Mouse (Mus musculus) urinary bladder, postnatal 10 days (tissue): ENCODE results near the gene Csnk1g1.

ENCODE experiments used
- DNase-seq: peaks from one replicate; pipeline ENCODE4 v3.0.0; 2022; ENCODE audit warnings: low spot score

The Csnk1g1 gene

GRCm38 (mm10) chr9:65998965-65999364, 90.2 kb downstream of the Csnk1g1 start:
- no peak for DNase-seq

GRCm38 (mm10) chr9:66004380-66004779, 95.7 kb downstream of the Csnk1g1 start:
- DNase-seq, result no peak

- no peak for DNase-seq
Measured at GRCm38 (mm10) chr9:66007603-66008202, 99.0 kb downstream of the Csnk1g1 start.

GRCm38 (mm10) chr9:66020601-66021000, 111.9 kb downstream of the Csnk1g1 start:
- no peak for DNase-seq

GRCm38 (mm10) chr9:66038082-66038481, 129.4 kb downstream of the Csnk1g1 start:
- DNase-seq, result no peak

- DNase-seq, result no peak
Measured at GRCm38 (mm10) chr9:66038581-66038980, 129.9 kb downstream of the Csnk1g1 start.

GRCm38 (mm10) chr9:66039290-66039689, 130.6 kb downstream of the Csnk1g1 start:
- no peak for DNase-seq

- no peak for DNase-seq
Measured at GRCm38 (mm10) chr9:66040801-66041200, 132.1 kb downstream of the Csnk1g1 start.

GRCm38 (mm10) chr9:66042331-66042730, 133.6 kb downstream of the Csnk1g1 start:
- no peak for DNase-seq

GRCm38 (mm10) chr9:66043241-66043640, 134.5 kb downstream of the Csnk1g1 start:
- DNase-seq, result no peak

- no peak for DNase-seq
Measured at GRCm38 (mm10) chr9:66049931-66050601, 141.3 kb downstream of the Csnk1g1 start.

GRCm38 (mm10) chr9:66051493-66051892, 142.8 kb downstream of the Csnk1g1 start:
- DNase-seq, result no peak

GRCm38 (mm10) chr9:66052731-66053130, 144.0 kb downstream of the Csnk1g1 start:
- no peak for DNase-seq

GRCm38 (mm10) chr9:66053620-66054019, 144.9 kb downstream of the Csnk1g1 start:
- DNase-seq, result no peak

GRCm38 (mm10) chr9:66059583-66060307, 151.0 kb downstream of the Csnk1g1 start, which contains the start of gene Ppib:
Gene Ppib (plus strand): TSS chr9:66060222.
- peak; percentile 84 for DNase-seq

GRCm38 (mm10) chr9:66060308-66060647, 151.6 kb downstream of the Csnk1g1 start:
- no peak for DNase-seq

- no peak for DNase-seq
Measured at GRCm38 (mm10) chr9:66060986-66061385, 152.3 kb downstream of the Csnk1g1 start.

- no peak for DNase-seq
Measured at GRCm38 (mm10) chr9:66061656-66062055, 152.9 kb downstream of the Csnk1g1 start.

- DNase-seq, result no peak
Measured at GRCm38 (mm10) chr9:66063446-66063845, 154.7 kb downstream of the Csnk1g1 start.

GRCm38 (mm10) chr9:66064316-66064715, 155.6 kb downstream of the Csnk1g1 start:
- DNase-seq, result no peak

GRCm38 (mm10) chr9:66066791-66067190, 158.1 kb downstream of the Csnk1g1 start:
- no peak for DNase-seq

- DNase-seq, result no peak
Measured at GRCm38 (mm10) chr9:66067542-66067941, 158.8 kb downstream of the Csnk1g1 start.

- no peak for DNase-seq
Measured at GRCm38 (mm10) chr9:66068056-66068455, 159.3 kb downstream of the Csnk1g1 start.
